Mouse (Mus musculus): ENCODE data around the gene Scyl1. TPM values are rescaled to one million over a fixed set of nuclear protein-coding genes. Genes with fewer than 3 reads are reported as not detected.

Gene Scyl1
- polyA plus RNA-seq, 1 experiment from 2014 or later = 63.6 TPM

DNA sequence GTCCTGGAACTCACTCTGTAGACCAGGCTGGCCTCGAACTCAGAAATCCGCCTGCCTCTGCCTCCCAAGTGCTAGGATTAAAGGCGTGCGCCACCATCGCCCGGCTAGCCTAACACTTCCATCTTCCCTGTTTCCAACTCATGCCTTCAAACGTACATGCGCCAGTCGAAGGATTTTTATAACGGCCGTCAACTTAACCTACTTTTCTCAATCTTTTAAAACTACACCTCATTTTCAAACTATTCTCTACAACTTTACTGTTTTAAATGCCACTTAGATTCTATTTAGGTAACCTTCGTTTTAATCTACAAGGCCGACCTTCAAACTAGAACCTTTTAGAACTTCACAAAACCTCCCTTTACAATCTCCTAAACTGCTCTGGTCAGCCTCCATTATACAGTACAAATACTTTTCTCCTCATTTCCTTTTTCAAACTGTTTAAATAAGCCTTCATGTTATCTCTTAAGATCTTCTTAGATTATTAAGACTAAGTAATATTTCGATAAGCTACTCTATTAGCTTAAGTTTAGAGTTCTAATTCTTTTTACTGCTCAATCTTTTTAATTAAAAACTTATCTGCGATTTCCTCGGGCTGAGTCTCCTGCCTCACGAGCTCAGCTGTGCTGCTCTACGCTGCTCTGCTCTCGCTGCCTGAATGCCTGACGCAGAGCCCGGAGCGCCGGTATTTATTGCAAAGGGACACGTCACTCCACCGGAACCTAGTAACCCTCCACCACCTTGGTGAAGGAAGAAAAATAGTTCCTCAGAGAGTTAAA, 31.0 kb upstream of the Scyl1 start:
- 0 out of 2 replicates have a peak, but pooled peaks cover 4% of the 10 kb centered on the region for H3K36me3 ChIP-seq
- WGBS = under 1% methylated on average over 25 of the region's 25 CpGs
- ATAC-seq (ENCODE audit: insufficient read depth, low FRiP score, low read depth) = peak; percentile 25; the same call in 1 of the 2 replicates
- H3K4me3 ChIP-seq (replicated peaks) = peak overlapping the region; percentile 75
- H3K4me1 ChIP-seq = peaks cover 35% of the 10 kb centered on the region
- H3K4me2 ChIP-seq = peak overlapping the region; percentile 77
- peak overlapping the region; percentile 99 for H3K27ac ChIP-seq
- peak overlapping the region; percentile 67; the same call in 1 of the 2 replicates for H3K9ac ChIP-seq
- H3K27me3 ChIP-seq (replicated peaks) = no peaks in the 10 kb centered on the region
- H3K9me3 ChIP-seq = no peaks in the 10 kb centered on the region

- Histone ChIP-seq H3K36me3 (peaks cover 10% of the 10 kb centered on the region; the same call in 1 of the 2 replicates), H3K9me3 (no peaks in the 10 kb centered on the region), H3K27me3 (replicated peaks) (no peaks in the 10 kb centered on the region), H3K4me1 (peaks cover 34% of the 10 kb centered on the region), H3K9ac (peak overlapping the region; percentile 67), H3K4me3 (replicated peaks) (peak overlapping the region; percentile 75), H3K27ac (peak overlapping the region; percentile 99), H3K4me2 (peak overlapping the region; percentile 47)
- 2% methylated on average over 3 of the region's 3 CpGs for WGBS
- ATAC-seq (ENCODE audit: insufficient read depth, low FRiP score, low read depth) = no peak
These were observed 30.3 kb upstream of the Scyl1 start for GRCm38 (mm10) chr19:5801432-5801964.

GRCm38 (mm10) chr19:5800632-5801431, 29.6 kb upstream of the Scyl1 start:
- H3K9ac ChIP-seq = peak overlapping the region; percentile 67
- peak overlapping the region; percentile 75 for H3K4me3 ChIP-seq (replicated peaks)
- H3K27me3 ChIP-seq (replicated peaks) = no peaks in the 10 kb centered on the region
- peak overlapping the region; percentile 47 for H3K4me2 ChIP-seq
- under 1% methylated on average over 19 of the region's 19 CpGs for WGBS
- ATAC-seq (ENCODE audit: insufficient read depth, low FRiP score, low read depth) = no peak
- H3K4me1 ChIP-seq = peaks cover 34% of the 10 kb centered on the region
- H3K9me3 ChIP-seq = no peaks in the 10 kb centered on the region
- peaks cover 17% of the 10 kb centered on the region; the same call in 1 of the 2 replicates for H3K36me3 ChIP-seq
- H3K27ac ChIP-seq = peak overlapping the region; percentile 99

- Histone ChIP-seq H3K4me2 (peak overlapping the region; percentile 47), H3K9ac (peak overlapping the region; percentile 67), H3K27me3 (replicated peaks) (no peaks in the 10 kb centered on the region), H3K9me3 (no peaks in the 10 kb centered on the region), H3K36me3 (peaks cover 18% of the 10 kb centered on the region; the same call in 1 of the 2 replicates), H3K27ac (peak overlapping the region; percentile 99), H3K4me1 (peaks cover 36% of the 10 kb centered on the region), H3K4me3 (replicated peaks) (peak overlapping the region; percentile 75)
- WGBS = 0% methylated on average over 2 of the region's 2 CpGs
- ATAC-seq (ENCODE audit: insufficient read depth, low FRiP score, low read depth) = no peak
These were observed 29.1 kb upstream of the Scyl1 start for GRCm38 (mm10) chr19:5800350-5800631.

DNA sequence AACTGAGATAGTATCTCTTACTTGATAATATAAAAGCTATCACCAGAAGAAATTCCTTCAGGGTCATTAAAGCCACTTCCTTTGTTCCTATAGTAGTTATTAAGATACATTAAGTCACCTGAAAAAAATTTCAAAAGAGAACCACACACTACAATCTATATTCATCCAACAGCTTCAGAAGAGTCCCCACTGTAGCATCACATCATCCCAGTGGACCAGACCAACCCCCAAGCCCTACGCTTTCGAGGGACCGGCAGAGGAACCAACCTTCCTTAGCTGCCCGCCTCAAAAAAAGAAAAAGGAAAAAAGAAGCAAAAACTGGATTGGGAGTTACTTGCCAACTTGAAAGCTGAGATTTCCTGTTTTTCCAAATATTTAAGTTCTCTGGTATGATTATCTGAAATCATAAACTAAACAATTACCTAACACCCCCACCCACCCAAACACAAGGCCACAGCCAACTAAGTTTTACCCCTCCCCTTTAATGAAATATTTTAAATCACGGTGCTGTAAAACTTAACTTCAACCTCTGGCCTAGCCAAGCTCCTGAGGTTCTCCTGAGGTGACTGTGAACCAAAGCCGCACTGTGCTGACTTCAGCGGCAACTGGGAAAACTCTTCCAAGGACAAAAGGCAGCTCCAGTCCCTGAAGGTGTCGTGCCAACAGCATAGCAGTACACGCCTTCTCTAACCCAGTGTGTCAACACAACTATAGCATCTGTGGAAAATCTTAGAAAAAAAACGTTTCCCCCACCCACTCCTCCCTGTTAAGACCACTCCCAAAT, 28.5 kb upstream of the Scyl1 start:
- ATAC-seq (ENCODE audit: insufficient read depth, low FRiP score, low read depth) = no peak
- under 1% methylated on average over 10 of the region's 10 CpGs for WGBS

GRCm38 (mm10) chr19:5798700-5799479, 27.7 kb upstream of the Scyl1 start:
- Histone ChIP-seq H3K27ac (peak overlapping the region; percentile 11; the same call in 1 of the 2 replicates), H3K4me2 (peak overlapping the region; percentile 56), H3K4me3 (replicated peaks) (peak overlapping the region; percentile 75), H3K27me3 (replicated peaks) (no peaks in the 10 kb centered on the region), H3K9ac (peak overlapping the region; percentile 53), H3K9me3 (no peaks in the 10 kb centered on the region), H3K36me3 (peaks cover 18% of the 10 kb centered on the region; the same call in 1 of the 2 replicates), H3K4me1 (peaks cover 28% of the 10 kb centered on the region)
- under 1% methylated on average over 7 of the region's 7 CpGs for WGBS
- ATAC-seq (ENCODE audit: insufficient read depth, low FRiP score, low read depth) = no peak

More for the DNA sequence above, 28.5 kb upstream of the Scyl1 start:
- Histone ChIP-seq H3K4me3 (replicated peaks) (peak overlapping the region; percentile 75), H3K27ac (peak overlapping the region; percentile 99), H3K4me1 (peaks cover 36% of the 10 kb centered on the region), H3K9ac (peak overlapping the region; percentile 67), H3K27me3 (replicated peaks) (no peaks in the 10 kb centered on the region), H3K36me3 (peaks cover 18% of the 10 kb centered on the region; the same call in 1 of the 2 replicates), H3K4me2 (peak overlapping the region; percentile 47), H3K9me3 (no peaks in the 10 kb centered on the region)

GRCm38 (mm10) chr19:5797381-5798111, 26.3 kb upstream of the Scyl1 start:
- peak overlapping the region; percentile 44 for H3K4me3 ChIP-seq (replicated peaks)
- H3K27ac ChIP-seq = peak overlapping the region; percentile 45
- no peaks in the 10 kb centered on the region for H3K9me3 ChIP-seq
- 12% methylated on average over 7 of the region's 7 CpGs for WGBS
- peaks cover 29% of the 10 kb centered on the region for H3K4me1 ChIP-seq
- no peaks in the 10 kb centered on the region for H3K27me3 ChIP-seq (replicated peaks)
- no peak for ATAC-seq (ENCODE audit: insufficient read depth, low FRiP score, low read depth)
- peaks cover 18% of the 10 kb centered on the region; the same call in 1 of the 2 replicates for H3K36me3 ChIP-seq
- peak overlapping the region; percentile 56 for H3K4me2 ChIP-seq
- H3K9ac ChIP-seq = peak overlapping the region; percentile 14

- H3K4me2 ChIP-seq = peak overlapping the region; percentile 56
- H3K4me1 ChIP-seq = peaks cover 29% of the 10 kb centered on the region
- 59% methylated on average over 7 of the region's 7 CpGs for WGBS
- H3K9ac ChIP-seq = peak overlapping the region; percentile 14; the same call in 1 of the 2 replicates
- H3K27ac ChIP-seq = peak overlapping the region; percentile 69
- H3K9me3 ChIP-seq = no peaks in the 10 kb centered on the region
- H3K4me3 ChIP-seq (replicated peaks) = peak overlapping the region; percentile 44
- ATAC-seq (ENCODE audit: insufficient read depth, low FRiP score, low read depth) = no peak
- no peaks in the 10 kb centered on the region for H3K27me3 ChIP-seq (replicated peaks)
- H3K36me3 ChIP-seq = peaks cover 18% of the 10 kb centered on the region; the same call in 1 of the 2 replicates
These were observed 25.4 kb upstream of the Scyl1 start for GRCm38 (mm10) chr19:5796573-5797111.

DNA sequence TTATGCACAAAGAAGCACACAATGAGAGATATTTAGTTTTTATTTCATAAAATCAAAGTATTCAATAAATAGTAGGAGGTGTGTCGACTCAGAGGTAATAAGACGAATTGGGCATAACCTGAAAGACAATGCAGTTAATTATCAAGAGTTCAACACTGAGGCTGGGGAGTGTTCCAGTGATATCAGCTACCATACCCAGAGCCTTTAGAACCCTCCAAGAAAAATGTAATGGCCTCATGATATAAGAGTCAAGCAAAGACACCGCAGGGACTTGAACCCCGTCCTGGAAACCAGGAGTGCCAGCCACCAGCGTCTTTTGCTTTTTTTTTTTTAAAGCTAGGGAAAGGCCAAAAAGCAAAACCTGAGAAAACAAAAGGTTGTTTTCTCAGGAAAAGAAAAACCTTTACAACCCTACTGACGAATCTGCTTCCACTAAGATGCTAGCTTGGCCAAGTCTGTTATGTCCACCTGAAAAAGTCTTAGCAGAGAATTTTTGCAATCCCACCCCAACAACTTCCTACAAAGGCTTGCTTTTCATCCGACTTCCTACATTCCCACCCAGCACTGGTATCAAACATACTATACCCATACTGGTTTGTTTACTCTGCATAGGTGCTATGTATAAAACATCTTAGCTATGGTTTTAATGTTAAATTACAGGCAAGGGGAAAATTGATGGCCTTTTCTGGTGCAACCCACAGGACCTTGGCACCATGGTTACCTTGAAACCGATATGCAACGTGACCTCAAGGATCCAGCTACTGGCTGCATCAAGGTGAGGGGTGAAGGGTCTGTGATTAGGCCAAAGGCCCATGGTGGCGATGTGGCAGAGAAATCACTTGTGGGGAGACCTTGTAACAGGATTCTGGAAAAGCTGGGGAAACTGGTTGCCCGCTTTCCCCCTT, 24.7 kb upstream of the Scyl1 start:
- WGBS = 53% methylated on average over 11 of the region's 11 CpGs

More for the DNA sequence above, 24.7 kb upstream of the Scyl1 start:
- Histone ChIP-seq H3K4me1 (peaks cover 29% of the 10 kb centered on the region), H3K4me2 (peak overlapping the region; percentile 56), H3K27me3 (replicated peaks) (no peaks in the 10 kb centered on the region), H3K9me3 (no peaks in the 10 kb centered on the region), H3K27ac (peak overlapping the region; percentile 69), H3K9ac (peak overlapping the region; percentile 14; the same call in 1 of the 2 replicates), H3K4me3 (replicated peaks) (peak overlapping the region; percentile 44), H3K36me3 (peaks cover 18% of the 10 kb centered on the region; the same call in 1 of the 2 replicates)
- ATAC-seq (ENCODE audit: insufficient read depth, low FRiP score, low read depth) = no peak
